Comparison of ENCODE assay signal across 20 mouse cellular contexts in the genomic region with DNA sequence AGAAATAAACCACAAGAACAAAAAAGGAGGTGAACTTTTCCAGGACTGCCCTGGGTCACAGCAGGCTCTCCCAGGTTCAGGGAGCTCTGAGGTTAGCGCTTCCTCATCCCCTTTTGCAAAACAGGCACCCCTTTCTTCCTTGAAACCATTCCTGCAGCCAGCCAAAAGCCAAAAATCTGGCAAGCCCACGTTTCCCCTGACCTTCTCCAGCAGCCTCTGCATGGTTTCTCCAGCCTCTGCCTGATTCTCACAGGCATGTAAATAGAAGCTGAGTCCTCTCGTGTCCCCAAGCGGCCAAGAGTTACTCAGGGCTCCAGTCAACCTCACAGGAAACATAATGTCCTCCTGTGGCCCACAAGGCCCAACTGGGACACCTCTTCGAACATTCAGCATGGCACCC. TPM values are rescaled to one million over a fixed set of nuclear protein-coding genes. Genes with fewer than 3 reads are reported as not detected.
A peak's percentile ranks its signal among the peaks of the same experiment; 100 is the strongest.
DNase-seq lines count a peak whose midpoint lies in the region; ATAC-seq and TF ChIP-seq lines count a peak whose summit lies in the region.
"Had no signal": no experiment of that assay in that cellular context is flagged by ENCODE, and none has a peak within 500 bp of the region (broad histone marks: within the 10 kb centered on the region; RNA-seq: fewer than 3 reads in every experiment).

No protein-coding gene starts in this region.

- TF ChIP-seq EP300 in heart, postnatal 0 days (IDR thresholded peaks at IDR 0.05; ENCODE audit: low read depth) = no peak
- TF ChIP-seq EP300 in liver, postnatal 0 days (IDR thresholded peaks at IDR 0.05; ENCODE audit: low read depth) = no peak

- WGBS in embryonic facial prominence, embryonic 15.5 days = 82% methylated on average over 5 of the region's 5 CpGs
- WGBS in embryonic facial prominence, embryonic 10.5 days = 85% methylated on average over 5 of the region's 5 CpGs
- 71% methylated on average over 5 of the region's 5 CpGs for WGBS in heart, postnatal 0 days
- WGBS in liver, postnatal 0 days (ENCODE audit: insufficient replicate concordance) = 58% methylated on average over 5 of the region's 5 CpGs
- 80% methylated on average over 5 of the region's 5 CpGs for WGBS in liver, embryonic 11.5 days
- 82% methylated on average over 5 of the region's 5 CpGs for WGBS in small intestine, adult 2 months

- H3K9ac ChIP-seq in embryonic facial prominence, embryonic 15.5 days = no peak overlapping the region
- no peak overlapping the region for H3K9ac ChIP-seq in heart, postnatal 0 days (replicated peaks; ENCODE audit: low read depth, low read length)
- H3K9ac ChIP-seq in liver, postnatal 0 days (replicated peaks) = no peak overlapping the region
- H3K9ac ChIP-seq in liver, embryonic 11.5 days (ENCODE audit: low read depth, low read length) = no peak overlapping the region
- H3K9ac ChIP-seq: forebrain, postnatal 0 days; limb, embryonic 12.5 days; liver, embryonic 15.5 days had no signal

- H3K4me3 ChIP-seq in embryonic facial prominence, embryonic 15.5 days (replicated peaks) = no peak overlapping the region
- H3K4me3 ChIP-seq in embryonic facial prominence, embryonic 10.5 days = no peak overlapping the region
- no peak overlapping the region for H3K4me3 ChIP-seq in heart, postnatal 0 days (ENCODE audit: low read depth, low read length)
- H3K4me3 ChIP-seq in liver, postnatal 0 days (ENCODE audit: low read depth, low read length) = no peak overlapping the region
- H3K4me3 ChIP-seq in liver, embryonic 11.5 days (ENCODE audit: low read depth, low read length) = no peak overlapping the region
- H3K4me3 ChIP-seq in small intestine, adult 2 months (ENCODE audit: low read depth, low read length) = no peak overlapping the region
- H3K4me3 ChIP-seq: forebrain, embryonic 10.5 days; limb, embryonic 12.5 days; liver, embryonic 15.5 days had no signal

- TF ChIP-seq CTCF in heart, postnatal 0 days (IDR thresholded peaks at IDR 0.05; ENCODE audit: low read depth) = no peak
- no peak for TF ChIP-seq CTCF in liver, postnatal 0 days (IDR thresholded peaks at IDR 0.05; ENCODE audit: low read depth)
- no peak for TF ChIP-seq CTCF in small intestine, adult 2 months (IDR thresholded peaks at IDR 0.05; ENCODE audit: extremely low read depth, insufficient read length, insufficient replicate concordance, low read depth, low read length)

- 0 out of 2 replicates have a peak, but pooled peaks cover 7% of the 10 kb centered on the region for H3K36me3 ChIP-seq in embryonic facial prominence, embryonic 15.5 days
- peaks cover 37% of the 10 kb centered on the region for H3K36me3 ChIP-seq in embryonic facial prominence, embryonic 10.5 days (replicated peaks)
- no peaks in the 10 kb centered on the region for H3K36me3 ChIP-seq in heart, postnatal 0 days (replicated peaks; ENCODE audit: control insufficient read depth, insufficient read depth, low read length)
- H3K36me3 ChIP-seq in liver, postnatal 0 days (replicated peaks; ENCODE audit: insufficient read depth, low read length) = no peaks in the 10 kb centered on the region
- peaks cover 5% of the 10 kb centered on the region; the same call in 1 of the 2 replicates for H3K36me3 ChIP-seq in liver, embryonic 11.5 days (ENCODE audit: control insufficient read depth, insufficient read depth, low read length)
- no peaks in the 10 kb centered on the region for H3K36me3 ChIP-seq in small intestine, adult 2 months (ENCODE audit: control insufficient read depth, insufficient read depth, low read length)
- H3K36me3 ChIP-seq: liver, embryonic 15.5 days had no signal

- H3K4me2 ChIP-seq in embryonic facial prominence, embryonic 15.5 days (replicated peaks) = no peak overlapping the region
- no peak overlapping the region for H3K4me2 ChIP-seq in heart, postnatal 0 days (ENCODE audit: low read depth, low read length)
- H3K4me2 ChIP-seq in liver, postnatal 0 days (ENCODE audit: low read depth, low read length) = no peak overlapping the region
- no peak overlapping the region for H3K4me2 ChIP-seq in liver, embryonic 11.5 days
- H3K4me2 ChIP-seq: limb, embryonic 12.5 days; liver, embryonic 15.5 days; midbrain, embryonic 11.5 days had no signal

- H3K27me3 ChIP-seq in embryonic facial prominence, embryonic 15.5 days = no peaks in the 10 kb centered on the region
- no peaks in the 10 kb centered on the region for H3K27me3 ChIP-seq in embryonic facial prominence, embryonic 10.5 days (replicated peaks; ENCODE audit: low read depth, poor library complexity, severe bottlenecking)
- no peaks in the 10 kb centered on the region for H3K27me3 ChIP-seq in heart, postnatal 0 days (ENCODE audit: control insufficient read depth, insufficient read depth, low read length)
- H3K27me3 ChIP-seq in liver, postnatal 0 days (ENCODE audit: insufficient read depth, low read length) = no peaks in the 10 kb centered on the region
- no peaks in the 10 kb centered on the region for H3K27me3 ChIP-seq in liver, embryonic 11.5 days (replicated peaks; ENCODE audit: control insufficient read depth, insufficient read depth, low read length)
- no peaks in the 10 kb centered on the region for H3K27me3 ChIP-seq in small intestine, adult 2 months (ENCODE audit: control insufficient read depth, insufficient read depth, low read length)
- H3K27me3 ChIP-seq: limb, embryonic 12.5 days; liver, embryonic 15.5 days had no signal

- H3K4me1 ChIP-seq in embryonic facial prominence, embryonic 15.5 days = peaks cover 14% of the 10 kb centered on the region
- H3K4me1 ChIP-seq in embryonic facial prominence, embryonic 10.5 days = peaks cover 14% of the 10 kb centered on the region
- peaks cover 46% of the 10 kb centered on the region for H3K4me1 ChIP-seq in heart, postnatal 0 days (ENCODE audit: control insufficient read depth, insufficient read depth)
- H3K4me1 ChIP-seq in liver, postnatal 0 days (ENCODE audit: insufficient read depth) = peaks cover 71% of the 10 kb centered on the region
- H3K4me1 ChIP-seq in liver, embryonic 11.5 days (replicated peaks; ENCODE audit: control insufficient read depth, insufficient read depth, low read length) = peaks cover 27% of the 10 kb centered on the region
- peaks cover 53% of the 10 kb centered on the region for H3K4me1 ChIP-seq in small intestine, adult 2 months (ENCODE audit: control insufficient read depth, insufficient read depth, insufficient read length, low read length)
- H3K4me1 ChIP-seq: forebrain, embryonic 10.5 days had no signal

- 0 out of 2 replicates have a peak overlapping the region, but pooled peaks have one; percentile 34 for H3K27ac ChIP-seq in embryonic facial prominence, embryonic 15.5 days (replicated peaks)
- H3K27ac ChIP-seq in embryonic facial prominence, embryonic 10.5 days (replicated peaks) = no peak overlapping the region
- H3K27ac ChIP-seq in heart, postnatal 0 days (ENCODE audit: low read depth) = peak overlapping the region; percentile 78
- peak overlapping the region; percentile 37 for H3K27ac ChIP-seq in liver, postnatal 0 days (ENCODE audit: low read depth)
- H3K27ac ChIP-seq in liver, embryonic 11.5 days (ENCODE audit: low read depth, low read length) = no peak overlapping the region
- H3K27ac ChIP-seq in small intestine, adult 2 months (ENCODE audit: insufficient read depth, low read depth, low read length) = peak overlapping the region; percentile 31; the same call in 1 of the 2 replicates
- H3K27ac ChIP-seq: forebrain, embryonic 10.5 days; limb, embryonic 12.5 days; liver, embryonic 15.5 days had no signal

- DNase-seq in embryonic facial prominence, embryonic 10.5 days (ENCODE audit: low spot score) = no peak
- no peak for DNase-seq in heart, postnatal 0 days (ENCODE audit: low spot score)
- DNase-seq in heart, postnatal 4 days = no peak
- DNase-seq in liver, postnatal 0 days = no peak
- no peak for DNase-seq in liver, embryonic 11.5 days (ENCODE audit: low spot score)
- DNase-seq: embryo, embryonic 11 days; forebrain, postnatal 0 days; right cerebral cortex, postnatal 4 days; thymus, postnatal 36 days had no signal

- no peak for ATAC-seq in embryonic facial prominence, embryonic 15.5 days (ENCODE audit: insufficient number of reproducible peaks, low FRiP score, low TSS enrichment, low read depth)
- no peak for ATAC-seq in heart, postnatal 0 days (ENCODE audit: insufficient read depth, low read depth)
- no peak for ATAC-seq in liver, postnatal 0 days
- ATAC-seq in liver, embryonic 11.5 days (replicated peaks; ENCODE audit: low FRiP score) = no peak
- ATAC-seq: forebrain, postnatal 0 days; hindbrain, embryonic 16.5 days; intestine, embryonic 16.5 days; lung, postnatal 0 days had no signal

- no peaks in the 10 kb centered on the region for H3K9me3 ChIP-seq in embryonic facial prominence, embryonic 15.5 days (replicated peaks)
- no peaks in the 10 kb centered on the region for H3K9me3 ChIP-seq in embryonic facial prominence, embryonic 10.5 days
- no peaks in the 10 kb centered on the region for H3K9me3 ChIP-seq in heart, postnatal 0 days (replicated peaks; ENCODE audit: control insufficient read depth, low read length)
- H3K9me3 ChIP-seq in liver, postnatal 0 days (ENCODE audit: low read length) = no peaks in the 10 kb centered on the region
- H3K9me3 ChIP-seq in liver, embryonic 11.5 days (ENCODE audit: control insufficient read depth, low read length) = no peaks in the 10 kb centered on the region
- H3K9me3 ChIP-seq: forebrain, embryonic 10.5 days; limb, embryonic 12.5 days; liver, embryonic 15.5 days had no signal

- no peak for TF ChIP-seq POLR2A in small intestine, adult 2 months (IDR thresholded peaks at IDR 0.05; ENCODE audit: low read depth, low read length)

RNA-seq across cellular contexts. Expression of a gene that starts 32.3 kb away (rescaled TPM):
- 9.4 and 10.3 TPM in 2 replicates for polyA plus RNA-seq in embryonic facial prominence, embryonic 15.5 days (2015; fragmentation: Nextera tagmentation; extraction: Ambion mirVana)
- 8.9 and 9.2 TPM in 2 replicates for polyA plus RNA-seq in embryonic facial prominence, embryonic 10.5 days (2016; fragmentation: Nextera tagmentation; extraction: Ambion mirVana)
- total RNA-seq in heart, postnatal 0 days (2014; rRNA removed; ENCODE audit: low replicate concordance) = 2.6 and 7.2 TPM in 2 replicates
- 2.0 and 2.4 TPM in 2 replicates for polyA plus RNA-seq in heart, postnatal 0 days (2015; fragmentation: Nextera tagmentation; extraction: Ambion mirVana)
- 1 to 10 TPM; 7.6 to 7.8 TPM for total RNA-seq in heart, postnatal 4 days (2021)
- 0.95 and 1.0 TPM in 2 replicates for polyA plus RNA-seq in liver, postnatal 0 days (2015; fragmentation: Nextera tagmentation; extraction: Ambion mirVana)
- polyA plus RNA-seq in liver, embryonic 11.5 days (2014; fragmentation: Nextera tagmentation; extraction: Ambion mirVana) = 5.3 and 7.3 TPM in 2 replicates
- polyA plus RNA-seq in small intestine, adult 2 months (2012; rRNA removed) = 18.7 and 31.0 TPM in 2 replicates

RNA-seq across cellular contexts. Expression of a gene that starts 46.2 kb away (rescaled TPM):
- 0.13 and 0.15 TPM in 2 replicates for polyA plus RNA-seq in embryonic facial prominence, embryonic 15.5 days (2015; fragmentation: Nextera tagmentation; extraction: Ambion mirVana)
- 0.05 TPM in 1 of 2 replicates, not detected in the other for polyA plus RNA-seq in embryonic facial prominence, embryonic 10.5 days (2016; fragmentation: Nextera tagmentation; extraction: Ambion mirVana)
- 0.54 TPM in 1 of 2 replicates, not detected in the other for total RNA-seq in heart, postnatal 0 days (2014; rRNA removed; ENCODE audit: low replicate concordance)
- polyA plus RNA-seq in heart, postnatal 0 days (2015; fragmentation: Nextera tagmentation; extraction: Ambion mirVana) = not detected in 2 replicates
- not detected for total RNA-seq in heart, postnatal 4 days (2021)
- polyA plus RNA-seq in liver, postnatal 0 days (2015; fragmentation: Nextera tagmentation; extraction: Ambion mirVana) = not detected in 2 replicates
- not detected in 2 replicates for polyA plus RNA-seq in liver, embryonic 11.5 days (2014; fragmentation: Nextera tagmentation; extraction: Ambion mirVana)
- not detected in 2 replicates for polyA plus RNA-seq in small intestine, adult 2 months (2012; rRNA removed)
- total RNA-seq: hematopoietic stem cell, adult 5-6 weeks; monocyte, adult 5-6 weeks had no signal
- polyA plus RNA-seq: forebrain, embryonic 10.5 days; limb, embryonic 12.5 days; liver, embryonic 15.5 days; lung, postnatal 0 days; midbrain, embryonic 11.5 days had no signal

RNA-seq across cellular contexts. Expression of a gene that starts 48.0 kb away (rescaled TPM):
- polyA plus RNA-seq in embryonic facial prominence, embryonic 15.5 days (2015; fragmentation: Nextera tagmentation; extraction: Ambion mirVana) = 72.5 and 73.3 TPM in 2 replicates
- polyA plus RNA-seq in embryonic facial prominence, embryonic 10.5 days (2016; fragmentation: Nextera tagmentation; extraction: Ambion mirVana) = 11.6 and 13.8 TPM in 2 replicates
- total RNA-seq in heart, postnatal 0 days (2014; rRNA removed; ENCODE audit: low replicate concordance) = 66.7 and 80.0 TPM in 2 replicates
- 47.5 and 48.7 TPM in 2 replicates for polyA plus RNA-seq in heart, postnatal 0 days (2015; fragmentation: Nextera tagmentation; extraction: Ambion mirVana)
- 100 to 1,000 TPM; 193 to 197 TPM for total RNA-seq in heart, postnatal 4 days (2021)
- 1.9 and 2.7 TPM in 2 replicates for polyA plus RNA-seq in liver, postnatal 0 days (2015; fragmentation: Nextera tagmentation; extraction: Ambion mirVana)
- 7.5 and 10.8 TPM in 2 replicates for polyA plus RNA-seq in liver, embryonic 11.5 days (2014; fragmentation: Nextera tagmentation; extraction: Ambion mirVana)
- 11.9 and 14.5 TPM in 2 replicates for polyA plus RNA-seq in small intestine, adult 2 months (2012; rRNA removed)
- total RNA-seq: monocyte, adult 5-6 weeks had no signal

Comparison
In these comparisons a context has a peak if more than half of its experiments do, and no peak if none do; other contexts are left out.
1. H3K27ac ChIP-seq: peak in embryonic facial prominence, embryonic 15.5 days (single experiment), heart, postnatal 0 days (single experiment), liver, postnatal 0 days (single experiment) and small intestine, adult 2 months (single experiment); none in embryonic facial prominence, embryonic 10.5 days (single experiment) and liver, embryonic 11.5 days (single experiment).